Mouse (Mus musculus) hindbrain, embryonic 15.5 days (tissue): ENCODE data around the gene Gm8773. TPM values are rescaled to one million over a fixed set of nuclear protein-coding genes. Genes with fewer than 3 reads are reported as not detected.

ENCODE experiments used
- ATAC-seq: fragments of 200-750 bp; cut with Nextera tagmentation; 2 replicates; pipeline ENCODE4 v1.8.0; 2017; ENCODE audit warnings: low read depth, moderate number of reproducible peaks, moderate TSS enrichment; ENCODE audit not compliant: low FRiP score
- H3K27ac ChIP-seq: fragments of 300-500 bp; sonication (generic); replicated peaks from 2 replicates; pipeline ENCODE4 v1.5.1; 2015; ENCODE audit warnings: mild to moderate bottlenecking, inconsistent platforms
- H3K27me3 ChIP-seq: fragments of 300-500 bp; sonication (generic); 2 replicates; pipeline ENCODE4 v1.6.1; 2015; ENCODE audit warnings: control low read depth, inconsistent platforms
- H3K36me3 ChIP-seq: fragments of 300-500 bp; sonication (generic); 2 replicates; pipeline ENCODE4 v1.6.1; 2015; ENCODE audit warnings: control low read depth, inconsistent platforms
- H3K4me1 ChIP-seq: fragments of 300-500 bp; sonication (generic); replicated peaks from 2 replicates; pipeline ENCODE4 v1.6.1; 2015; ENCODE audit warnings: control low read depth, inconsistent platforms
- H3K4me2 ChIP-seq: fragments of 300-500 bp; sonication (generic); 2 replicates; pipeline ENCODE4 v1.6.1; 2015; ENCODE audit warnings: moderate library complexity, mild to moderate bottlenecking, inconsistent platforms
- H3K4me3 ChIP-seq: fragments of 300-500 bp; sonication (generic); 2 replicates; pipeline ENCODE4 v1.5.1; 2015; ENCODE audit warnings: mild to moderate bottlenecking, inconsistent platforms
- H3K9ac ChIP-seq: fragments of 300-500 bp; sonication (generic); 2 replicates; pipeline ENCODE4 v1.6.1; 2015; ENCODE audit warnings: inconsistent platforms
- H3K9me3 ChIP-seq: fragments of 300-500 bp; sonication (generic); 2 replicates; pipeline ENCODE4 v1.6.1; 2016; ENCODE audit warnings: control low read depth, inconsistent platforms
- WGBS: fragments of 180-500 bp; shearing (Covaris S2); methylation state at CpG from one replicate; pipeline ENCODE4 v1.1.7; 2015; 5-methylcytosine and 5-hydroxymethylcytosine counted together
- polyA plus RNA-seq: library from polyadenylated mRNA; unstranded; fragments of >200 nt; fragmentation: Nextera tagmentation; extraction: Ambion mirVana; gene quantifications from 2 replicates; pipeline ENCODE4 v1.2.1, GENCODE M21; 2015

Gene Gm8773
- polyA plus RNA-seq, 1 experiment from 2014 or later, result 15.6 TPM

GRCm38 (mm10) chr5:5618329-5618728 lies 44.7 kb downstream of the Gm8773 start:
- ATAC-seq, result no peak
- Histone ChIP-seq H3K27me3 (no peaks in the 10 kb centered on the region), H3K9me3 (no peaks in the 10 kb centered on the region), H3K4me3 (no peak overlapping the region), H3K4me2 (no peak overlapping the region), H3K36me3 (no peaks in the 10 kb centered on the region), H3K27ac (no peak overlapping the region), H3K4me1 (no peaks in the 10 kb centered on the region), H3K9ac (no peak overlapping the region)
- WGBS, result 76% methylated on average over 4 of the region's 4 CpGs

GRCm38 (mm10) chr5:5625491-5625890 lies 51.9 kb downstream of the Gm8773 start:
- Histone ChIP-seq H3K4me1 (no peaks in the 10 kb centered on the region), H3K9ac (no peak overlapping the region), H3K36me3 (no peaks in the 10 kb centered on the region), H3K4me2 (no peak overlapping the region), H3K4me3 (no peak overlapping the region), H3K9me3 (no peaks in the 10 kb centered on the region), H3K27me3 (no peaks in the 10 kb centered on the region), H3K27ac (no peak overlapping the region)
- ATAC-seq, result no peak
- WGBS, result 78% methylated on average over 3 of the region's 3 CpGs

Other genes with a start within 250 kb of the Gm8773 start
- 44.1 and 47.8 TPM in 2 replicates for gene Cdk14, start 153.5 kb upstream of the Gm8773 start, polyA plus RNA-seq
- gene 1700015F17Rik, start 94.7 kb upstream of the Gm8773 start, polyA plus RNA-seq, result not detected in 2 replicates
- gene Cldn12, start 58.8 kb upstream of the Gm8773 start, polyA plus RNA-seq, result 16.3 and 18.7 TPM in 2 replicates
- gene Gtpbp10, start 14.3 kb upstream of the Gm8773 start, polyA plus RNA-seq, result 17.1 and 18.3 TPM in 2 replicates
- 9.7 and 12.2 TPM in 2 replicates for gene Cfap69, start 90.4 kb downstream of the Gm8773 start, polyA plus RNA-seq
- 5.8 and 7.6 TPM in 2 replicates for gene Steap2, start 120.8 kb downstream of the Gm8773 start, polyA plus RNA-seq
- gene Steap1, start 175.5 kb downstream of the Gm8773 start, polyA plus RNA-seq, result 1.4 and 1.6 TPM in 2 replicates